ENCODE assay signal across 12 mouse cellular contexts in genomic region chr2:27318606-27319005, GRCm38 (mm10).
DNase-seq lines count a peak whose midpoint lies in the region; ATAC-seq and TF ChIP-seq lines count a peak whose summit lies in the region.
"Had no signal": no experiment of that assay in that cellular context is flagged by ENCODE, and none has a peak within 500 bp of the region (broad histone marks: within the 10 kb centered on the region; RNA-seq: fewer than 3 reads in every experiment).

No protein-coding gene starts in this region.

- no peak overlapping the region for H3K9ac ChIP-seq in kidney, embryonic 15.5 days
- no peak overlapping the region for H3K9ac ChIP-seq in stomach, postnatal 0 days (ENCODE audit: low read length)
- H3K9ac ChIP-seq: liver, embryonic 14.5 days had no signal

- peak overlapping the region; percentile 64 for H3K27ac ChIP-seq in spleen, adult 2 months (ENCODE audit: insufficient read depth, low read length)
- peak overlapping the region; percentile 82 for H3K27ac ChIP-seq in kidney, embryonic 15.5 days
- H3K27ac ChIP-seq in stomach, postnatal 0 days (replicated peaks), result no peak overlapping the region
- H3K27ac ChIP-seq: liver, embryonic 14.5 days had no signal

- peak; percentile 94 for ATAC-seq in kidney, embryonic 15.5 days (replicated peaks; ENCODE audit: low FRiP score)
- ATAC-seq in stomach, postnatal 0 days (ENCODE audit: low FRiP score, low TSS enrichment), result no peak
- ATAC-seq: forebrain, embryonic 16.5 days had no signal

- peaks cover 27% of the 10 kb centered on the region; the same call in 1 of the 2 replicates for H3K4me1 ChIP-seq in spleen, adult 2 months (ENCODE audit: control insufficient read depth, insufficient read depth, insufficient read length)
- peaks cover 68% of the 10 kb centered on the region for H3K4me1 ChIP-seq in kidney, embryonic 15.5 days
- H3K4me1 ChIP-seq in stomach, postnatal 0 days (replicated peaks; ENCODE audit: control insufficient read depth, insufficient read depth), result no peaks in the 10 kb centered on the region

- no peaks in the 10 kb centered on the region for H3K36me3 ChIP-seq in spleen, adult 2 months (ENCODE audit: control insufficient read depth, insufficient read depth, low read length)
- H3K36me3 ChIP-seq in kidney, embryonic 15.5 days, result no peaks in the 10 kb centered on the region
- H3K36me3 ChIP-seq in splenic B cell, adult 2 months (ENCODE audit: control insufficient read depth, insufficient read depth, low read length, poor library complexity, severe bottlenecking), result no peaks in the 10 kb centered on the region
- H3K36me3 ChIP-seq in stomach, postnatal 0 days (ENCODE audit: control insufficient read depth, insufficient read depth, low read length), result no peaks in the 10 kb centered on the region

- WGBS in spleen, adult 2 months, result 35% methylated on average over 4 of the region's 4 CpGs
- 27% methylated on average over 4 of the region's 4 CpGs for WGBS in kidney, embryonic 15.5 days
- WGBS in stomach, postnatal 0 days, result 76% methylated on average over 4 of the region's 4 CpGs

- H3K4me2 ChIP-seq in kidney, embryonic 15.5 days, result no peak overlapping the region
- no peak overlapping the region for H3K4me2 ChIP-seq in stomach, postnatal 0 days (replicated peaks; ENCODE audit: low read depth)

- no peaks in the 10 kb centered on the region for H3K27me3 ChIP-seq in spleen, adult 2 months (ENCODE audit: control insufficient read depth, insufficient read depth, low read length)
- no peaks in the 10 kb centered on the region for H3K27me3 ChIP-seq in kidney, embryonic 15.5 days
- H3K27me3 ChIP-seq in splenic B cell, adult 2 months (ENCODE audit: control insufficient read depth, insufficient read depth, low read length, poor library complexity, severe bottlenecking), result no peaks in the 10 kb centered on the region
- H3K27me3 ChIP-seq in stomach, postnatal 0 days (ENCODE audit: control insufficient read depth, insufficient read depth, low read length), result no peaks in the 10 kb centered on the region

- no peak for TF ChIP-seq EP300 in stomach, postnatal 0 days (optimal IDR thresholded peaks at IDR 0.05)

- no peak for TF ChIP-seq POLR2A in spleen, adult 2 months (IDR thresholded peaks at IDR 0.05; ENCODE audit: low read depth, low read length)

- H3K9me3 ChIP-seq in kidney, embryonic 15.5 days (replicated peaks), result no peaks in the 10 kb centered on the region
- H3K9me3 ChIP-seq in stomach, postnatal 0 days (ENCODE audit: control insufficient read depth, low read length), result no peaks in the 10 kb centered on the region
- H3K9me3 ChIP-seq: megakaryocyte, embryonic 14.5 days had no signal

- H3K4me3 ChIP-seq in spleen, adult 2 months (ENCODE audit: extremely low read depth, insufficient read depth, insufficient read length), result no peak overlapping the region
- no peak overlapping the region for H3K4me3 ChIP-seq in kidney, embryonic 15.5 days (replicated peaks)
- no peak overlapping the region for H3K4me3 ChIP-seq in stomach, postnatal 0 days (ENCODE audit: low read depth, low read length)
- H3K4me3 ChIP-seq: megakaryocyte, embryonic 14.5 days had no signal

- no peak for TF ChIP-seq CTCF in spleen, adult 2 months (IDR thresholded peaks at IDR 0.05; ENCODE audit: extremely low read depth, insufficient read depth, insufficient read length, insufficient replicate concordance)
- no peak for TF ChIP-seq CTCF in stomach, postnatal 0 days (IDR thresholded peaks at IDR 0.05; ENCODE audit: low read depth)

- DNase-seq in cerebellum, postnatal 10 days, result peak; percentile 45 to 49
- DNase-seq in cerebellum, adult 9-11 months, result no peak
- DNase-seq in spleen, adult 2 months (ENCODE audit: low read depth in 1 of 2, low spot score in 2 of 2), result peak in 1 of 2 experiments; percentile 22
- DNase-seq in spleen, postnatal 4 days (ENCODE audit: low spot score in 2 of 2), result no peak
- DNase-seq in splenic B cell, adult 2 months (ENCODE audit: low read depth, low spot score), result peak; percentile 66
- no peak for DNase-seq in stomach, postnatal 0 days (ENCODE audit: low spot score)
- DNase-seq in layer of hippocampus, postnatal 36 days, result no peak
- DNase-seq: thymus, adult 18-20 months had no signal

Comparison
In these comparisons a context has a peak if more than half of its experiments do, and no peak if none do; other contexts are left out.
1. DNase-seq: peak in cerebellum, postnatal 10 days (2 of 2) and splenic B cell, adult 2 months (single experiment); none in cerebellum, adult 9-11 months (single experiment), spleen, postnatal 4 days (0 of 2), stomach, postnatal 0 days (single experiment) and layer of hippocampus, postnatal 36 days (0 of 2).